Mouse (Mus musculus) left cerebral cortex, adult 2 months (tissue): Measurements from ENCODE around the gene Gm853. TPM values are rescaled to one million over a fixed set of nuclear protein-coding genes. Genes with fewer than 3 reads are reported as not detected.
"Not testable (repeated sequence)": the region's sequence is repeated elsewhere in the genome, so short reads cannot be mapped to it uniquely, and the experiment has no call there.

Experiments used
- DNase-seq, 2 experiments: peaks; one replicate each; pipeline ENCODE4 v3.0.0; 2021 to 2022; ENCODE audit warnings: low spot score in 2 of 2, mixed read lengths in 1 of 2; ENCODE audit errors: extremely low spot score in 1 of 2
- H3K27ac ChIP-seq: fragments of 200-600 bp; 2 replicates; pipeline ENCODE4 v1.8.1; 2022
- H3K4me3 ChIP-seq: fragments of 200-600 bp; 2 replicates; pipeline ENCODE4 v1.8.1; 2022
- CTCF ChIP-seq: fragments of 200-600 bp; IDR thresholded peaks from 2 replicates; pipeline ENCODE4 v1.8.1; 2022; ENCODE audit warnings: antibody characterized with exemption, mild to moderate bottlenecking, moderate library complexity
- intact Hi-C: fragments of 180-260 bp; cut with DNase I; formaldehyde crosslinking; loops from one replicate; pipeline ENCODE4 v1.15.1; 2025
- total RNA-seq, 2 experiments: library from RNA; stranded (reverse); gene quantifications; 2 replicates each; pipeline ENCODE4 v1.2.3; 2021

The Gm853 gene
- total RNA-seq, 2 experiments from 2014 or later: not detected

DNA sequence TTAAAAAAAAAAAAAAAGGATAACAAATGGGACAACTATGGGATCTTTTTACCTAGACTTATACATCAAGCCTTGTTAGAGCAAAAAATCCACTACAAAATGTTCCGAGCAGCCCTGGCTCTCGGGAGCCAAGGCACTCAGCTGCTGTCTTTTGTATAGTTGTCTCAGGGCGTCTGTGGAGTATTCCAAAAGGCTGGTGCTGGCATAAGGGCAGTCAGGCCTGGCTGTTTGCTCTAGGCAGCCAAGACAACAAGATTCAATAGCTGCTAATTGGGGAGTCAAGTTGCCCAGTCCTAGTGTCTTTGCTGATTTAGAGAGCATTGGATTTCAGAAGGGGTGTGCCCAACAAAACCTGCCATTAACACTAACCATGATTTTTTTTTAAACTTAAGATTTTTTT lies 26.4 kb upstream of the Gm853 start:
- no peak for TF ChIP-seq CTCF
- DNase-seq: no peak
- intact Hi-C loops: no loop called here
- H3K4me3 ChIP-seq: no peak overlapping the region
- H3K27ac ChIP-seq: no peak overlapping the region

DNA sequence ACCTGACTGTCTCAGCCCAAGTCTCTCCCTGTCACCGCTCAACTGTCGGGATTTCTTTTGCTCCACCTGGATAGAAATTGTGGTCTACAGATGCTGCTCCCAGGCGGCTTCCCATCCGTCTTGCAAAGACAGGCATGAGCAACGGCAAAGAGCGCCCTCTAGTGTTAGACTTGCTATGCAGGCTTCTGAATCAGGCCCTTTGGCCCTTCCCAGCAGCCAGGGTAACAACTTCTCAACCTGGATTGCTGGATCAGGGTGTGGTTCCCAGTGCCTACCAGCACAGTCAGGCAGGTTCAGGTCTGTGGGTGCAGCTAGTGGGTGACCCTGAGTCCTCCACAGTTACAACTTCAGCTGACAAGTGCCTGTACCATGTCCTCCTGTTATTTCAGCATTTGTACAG lies 23.9 kb upstream of the Gm853 start:
- H3K27ac ChIP-seq: no peak overlapping the region
- intact Hi-C loops: loop anchor here (2.0 kb wide), 1 partner anchor 47 kb away; no protein-coding TSS in a partner anchor
- no peak overlapping the region for H3K4me3 ChIP-seq
- DNase-seq: peak; percentile 50 to 67
- TF ChIP-seq CTCF: peak; percentile 85

DNA sequence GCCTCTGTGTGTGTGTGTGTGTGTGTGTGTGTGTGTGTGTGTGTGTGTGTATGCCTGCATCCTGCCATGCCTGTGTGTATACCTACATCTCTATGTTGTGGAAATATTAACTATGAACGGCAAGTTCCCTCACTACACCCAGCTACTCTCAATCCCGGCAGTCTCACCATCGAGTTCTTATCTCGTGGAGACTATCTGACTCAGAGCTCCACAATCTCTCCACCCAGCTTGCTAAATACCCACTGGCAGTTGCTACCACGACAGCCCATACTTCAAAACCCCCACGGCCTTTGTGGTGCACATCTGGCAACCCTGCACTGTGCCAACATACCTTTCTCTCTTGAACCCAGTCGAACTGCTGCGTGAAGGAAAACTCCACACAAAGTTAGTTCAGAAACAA lies 22.5 kb upstream of the Gm853 start:
- TF ChIP-seq CTCF: no peak
- DNase-seq: no peak
- no peak overlapping the region for H3K27ac ChIP-seq
- intact Hi-C loops: no loop called here
- no peak overlapping the region for H3K4me3 ChIP-seq

DNA sequence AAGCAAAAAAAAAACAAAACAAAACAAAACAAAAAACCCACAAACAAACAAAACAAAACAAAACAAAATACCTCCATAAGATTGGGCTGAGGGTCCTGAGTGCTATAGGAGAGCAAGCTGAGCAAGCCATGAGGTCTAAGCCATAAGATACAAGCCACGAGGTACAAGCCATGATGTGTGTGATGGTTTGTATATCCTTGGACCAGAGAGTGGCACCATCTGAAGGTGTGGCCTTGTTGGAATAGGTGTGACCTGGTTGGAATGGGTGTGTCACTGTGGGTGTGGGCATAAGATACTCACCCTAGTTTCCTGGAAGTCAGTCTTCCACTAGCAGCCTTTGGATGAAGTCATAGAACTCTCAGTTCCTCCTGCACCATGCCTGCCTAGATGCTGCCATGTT lies 21.4 kb upstream of the Gm853 start:
- DNase-seq, intact Hi-C loops, H3K4me3 ChIP-seq, H3K27ac ChIP-seq: not testable (repeated sequence)

DNA sequence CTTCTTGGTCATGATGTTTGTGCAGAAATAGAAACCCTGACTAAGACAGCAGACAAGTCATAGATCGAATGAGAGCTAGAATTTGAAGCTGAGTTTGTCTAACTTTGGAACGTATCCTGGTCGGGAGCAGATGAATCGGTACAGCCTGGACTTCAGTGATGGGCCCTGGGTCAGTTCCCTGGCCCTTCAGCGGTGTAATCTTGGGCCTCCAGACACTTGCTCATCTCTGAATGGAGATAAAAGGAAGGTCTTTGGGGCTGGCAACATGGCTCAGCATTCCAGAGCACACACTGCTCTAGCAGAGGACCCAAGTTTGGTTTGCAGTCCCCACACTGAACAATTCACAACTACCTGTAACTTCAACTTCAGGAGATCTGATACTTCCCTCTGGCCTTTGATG lies 20.8 kb upstream of the Gm853 start:
- no peak for DNase-seq
- Histone ChIP-seq H3K27ac (no peak overlapping the region), H3K4me3 (no peak overlapping the region)
- no peak for TF ChIP-seq CTCF
- intact Hi-C loops: no loop called here

DNA sequence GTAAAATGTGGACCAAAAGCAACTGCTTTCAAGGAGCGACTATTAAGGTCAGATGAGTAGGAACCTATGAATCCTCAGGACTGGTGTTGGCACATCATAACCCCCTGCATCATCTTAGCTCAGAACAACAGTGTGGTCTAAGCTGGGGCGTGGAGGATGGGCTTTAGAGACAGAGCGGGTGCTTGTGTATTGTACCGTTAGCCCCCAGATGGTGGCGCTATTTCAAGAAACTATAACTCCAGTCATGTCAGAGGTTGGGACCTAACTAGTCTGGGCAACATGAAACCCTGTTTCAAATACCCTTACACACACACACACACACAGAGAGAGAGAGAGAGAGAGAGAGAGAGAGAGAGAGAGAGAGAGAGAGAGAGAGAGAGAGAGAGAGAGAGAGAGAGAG lies 18.5 kb upstream of the Gm853 start:
- H3K4me3 ChIP-seq: no peak overlapping the region
- DNase-seq: no peak
- TF ChIP-seq CTCF: peak; percentile 9
- intact Hi-C loops: no loop called here
- no peak overlapping the region for H3K27ac ChIP-seq

DNA sequence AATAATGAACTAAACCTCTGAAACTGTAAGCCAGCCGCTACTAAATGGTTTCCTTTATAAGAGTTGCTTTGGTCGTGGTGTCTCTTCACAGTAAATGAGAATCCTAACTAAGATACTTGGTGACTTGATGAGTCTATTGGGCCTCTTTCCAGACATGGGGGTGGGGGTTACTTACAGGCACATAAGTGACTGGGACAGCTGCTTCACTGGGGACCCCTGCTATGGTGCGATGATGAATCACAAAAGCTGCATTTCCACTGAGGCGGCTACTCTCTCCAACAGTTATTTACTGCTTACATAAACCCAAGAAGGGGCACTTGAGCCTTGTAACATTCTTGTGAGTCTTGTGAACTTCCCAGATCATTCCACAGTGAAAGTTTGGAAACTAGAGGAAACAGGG lies 15.4 kb upstream of the Gm853 start:
- Histone ChIP-seq H3K27ac (no peak overlapping the region), H3K4me3 (no peak overlapping the region)
- intact Hi-C loops: no loop called here
- TF ChIP-seq CTCF: no peak
- DNase-seq: no peak

DNA sequence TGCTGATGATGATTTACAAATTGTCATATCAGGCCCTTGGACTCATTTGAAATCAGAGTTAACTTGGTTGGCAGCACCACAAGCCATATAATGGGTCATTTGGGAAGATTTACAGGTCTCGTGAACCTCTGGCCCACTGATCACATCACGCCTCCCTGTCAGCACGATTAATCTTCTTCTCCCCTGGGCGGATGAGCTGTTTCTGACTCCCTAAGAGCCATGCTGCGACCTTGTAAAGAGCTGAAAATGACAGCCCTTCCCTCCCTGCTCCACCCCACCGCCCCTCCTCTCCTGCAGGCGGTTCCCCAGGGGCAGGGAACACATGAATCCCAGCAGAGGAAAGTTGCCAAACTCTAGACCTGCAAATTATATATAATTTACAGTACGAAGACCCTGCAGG lies 14.2 kb upstream of the Gm853 start:
- Histone ChIP-seq H3K27ac (no peak overlapping the region), H3K4me3 (no peak overlapping the region)
- no peak for TF ChIP-seq CTCF
- DNase-seq: no peak
- intact Hi-C loops: no loop called here

DNA sequence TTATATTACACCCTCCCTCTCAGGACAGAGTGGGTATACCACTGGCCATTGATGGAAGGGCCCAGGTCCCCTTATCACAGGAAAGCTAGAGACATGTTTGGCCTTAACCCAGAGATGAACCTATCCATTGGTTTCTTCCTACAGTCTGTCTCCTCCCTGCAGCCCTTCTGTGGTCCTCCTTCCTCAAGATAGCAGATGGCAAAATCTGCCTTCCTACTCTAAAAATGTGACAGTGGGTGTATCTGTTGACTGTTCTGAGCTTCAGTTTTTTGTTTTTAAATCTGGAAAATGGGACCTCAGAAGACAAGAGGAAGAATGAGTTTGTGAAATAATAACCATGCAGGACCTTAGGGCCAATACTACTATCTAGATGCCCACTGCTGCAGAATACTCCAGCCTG lies 1.9 kb upstream of the Gm853 start:
- TF ChIP-seq CTCF: no peak
- no peak overlapping the region for H3K4me3 ChIP-seq
- no peak for DNase-seq
- no peak overlapping the region for H3K27ac ChIP-seq
- intact Hi-C loops: no loop called here

DNA sequence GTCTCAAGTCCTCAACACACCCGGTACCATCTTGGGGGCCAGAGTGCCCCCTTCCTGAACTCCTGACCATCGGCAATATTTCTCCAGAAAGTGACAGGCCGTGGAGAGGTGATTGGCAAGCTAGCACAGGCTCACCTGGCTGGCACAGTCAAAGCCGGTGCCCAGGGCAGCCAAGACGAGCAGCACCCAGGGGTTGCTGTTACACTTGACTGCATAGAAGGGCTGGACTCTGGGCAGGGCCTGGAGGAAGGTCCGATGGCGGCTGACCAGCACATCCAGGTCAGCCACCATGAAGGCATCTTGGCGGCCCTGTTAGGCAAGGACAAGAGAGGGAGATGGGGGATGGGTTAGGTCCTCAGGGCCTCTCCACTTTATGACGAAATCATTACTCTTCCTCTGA lies 2.0 kb downstream of the Gm853 start:
- DNase-seq: no peak
- intact Hi-C loops: no loop called here
- no peak overlapping the region for H3K27ac ChIP-seq
- no peak for TF ChIP-seq CTCF
- no peak overlapping the region for H3K4me3 ChIP-seq

DNA sequence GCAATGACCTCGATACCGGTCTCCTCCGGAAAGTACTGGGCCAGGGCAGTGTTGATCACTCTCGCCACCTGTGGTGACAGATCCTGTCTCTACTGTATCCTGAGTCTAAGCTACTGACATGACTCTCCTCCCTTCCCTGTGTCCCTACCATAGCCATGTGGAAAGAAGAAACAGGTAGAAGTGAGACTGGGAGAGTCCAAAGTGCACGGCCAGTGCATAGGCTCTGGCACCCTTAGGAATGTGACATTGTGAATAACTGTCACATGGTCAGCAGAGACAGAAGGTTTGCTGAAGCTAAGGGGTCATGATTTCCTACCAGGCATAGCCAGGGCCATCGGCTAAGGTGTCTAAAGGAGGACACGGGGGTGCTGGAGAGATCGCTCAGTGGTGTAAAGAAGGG lies 6.8 kb downstream of the Gm853 start:
- intact Hi-C loops: no loop called here
- no peak overlapping the region for H3K4me3 ChIP-seq
- DNase-seq: no peak
- no peak overlapping the region for H3K27ac ChIP-seq
- no peak for TF ChIP-seq CTCF

DNA sequence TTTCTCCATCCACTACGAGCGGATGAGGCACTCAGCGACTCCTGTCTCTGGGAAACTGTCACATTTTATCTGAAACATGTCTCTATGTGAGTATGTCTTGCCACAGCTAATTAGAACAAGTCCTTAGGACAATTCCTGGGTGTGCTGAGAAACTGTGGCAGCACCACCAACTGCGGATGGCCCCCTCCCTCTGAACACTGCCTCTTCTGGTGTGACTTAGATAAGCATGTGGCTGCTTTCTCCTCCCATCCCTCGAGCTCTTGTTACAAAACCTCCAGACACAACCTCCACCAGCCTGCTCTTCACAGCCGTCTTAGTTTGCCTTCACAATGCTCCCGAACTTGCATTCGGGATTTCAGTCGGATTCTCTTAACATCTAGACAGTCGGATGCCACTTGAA lies 8.3 kb downstream of the Gm853 start:
- H3K4me3 ChIP-seq: no peak overlapping the region
- no peak for DNase-seq
- intact Hi-C loops: no loop called here
- no peak overlapping the region for H3K27ac ChIP-seq
- no peak for TF ChIP-seq CTCF

DNA sequence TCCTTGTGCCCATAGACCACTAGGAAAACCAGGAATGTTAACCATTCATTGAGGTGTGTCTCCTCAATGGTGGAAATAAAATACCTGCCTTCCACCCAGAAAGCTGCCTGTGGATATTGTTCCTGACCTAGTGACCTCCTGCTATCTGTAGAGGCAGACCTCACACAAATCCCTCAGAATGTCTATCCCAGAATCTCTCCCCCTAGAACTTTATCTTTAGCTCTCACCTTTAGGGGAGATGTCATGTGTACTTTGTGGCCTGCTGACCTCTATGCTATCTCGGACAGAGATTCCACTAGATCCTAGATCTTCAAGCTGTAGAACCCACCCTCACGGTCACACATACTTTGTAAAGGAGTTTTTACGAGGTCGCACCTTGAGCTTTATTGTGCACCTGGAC lies 9.0 kb downstream of the Gm853 start:
- DNase-seq: no peak
- TF ChIP-seq CTCF: no peak
- intact Hi-C loops: no loop called here
- H3K4me3 ChIP-seq: no peak overlapping the region
- no peak overlapping the region for H3K27ac ChIP-seq

DNA sequence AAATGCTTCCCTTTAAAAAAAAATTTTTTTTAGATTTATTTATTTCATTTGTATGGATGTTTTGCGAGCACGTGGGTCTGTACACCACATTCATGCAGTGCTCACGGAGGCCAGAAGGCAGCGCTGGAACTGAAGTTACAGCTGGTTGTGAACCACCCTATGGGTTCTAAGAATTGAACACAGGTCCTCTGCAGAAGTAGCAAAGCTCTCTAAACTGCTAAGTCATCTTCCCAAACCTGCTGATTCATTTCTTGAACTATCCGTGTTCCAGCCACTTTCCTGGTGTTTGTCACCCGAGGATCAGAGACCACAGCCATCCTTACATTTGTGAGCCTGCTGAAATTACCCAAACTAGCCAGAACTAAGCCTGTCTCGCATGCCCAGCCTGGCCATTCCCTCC lies 9.8 kb downstream of the Gm853 start:
- DNase-seq: no peak
- no peak overlapping the region for H3K27ac ChIP-seq
- no peak for TF ChIP-seq CTCF
- intact Hi-C loops: no loop called here
- no peak overlapping the region for H3K4me3 ChIP-seq
